Mouse (Mus musculus): ENCODE data around the gene Armc10.

DNA sequence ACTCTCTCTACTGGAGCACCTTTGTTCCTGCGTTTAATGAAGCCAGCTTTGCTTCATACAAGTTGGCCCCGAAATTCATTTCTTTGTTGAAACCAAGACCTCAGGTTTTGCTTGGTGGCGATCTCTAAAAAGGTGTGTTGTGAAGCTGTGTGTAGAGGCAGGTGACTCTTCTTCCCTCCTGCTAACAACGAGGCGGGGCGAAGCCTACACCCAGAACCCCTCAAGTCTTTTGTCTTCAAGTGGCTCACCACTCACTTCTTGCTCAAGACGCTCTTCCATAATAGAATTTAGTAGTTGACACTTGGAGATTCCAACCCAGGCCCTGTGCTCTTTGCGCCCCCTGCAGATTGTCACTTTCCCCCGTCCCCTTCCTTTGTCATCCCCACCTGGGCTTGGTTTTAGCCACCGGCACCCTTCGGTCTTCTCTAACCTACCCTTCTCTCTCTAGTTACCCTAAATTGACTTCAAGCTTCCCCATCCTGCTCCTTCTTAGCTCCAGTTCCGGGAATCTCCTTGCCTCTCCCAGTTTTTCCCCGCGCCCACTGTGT is 648 bp upstream of the Armc10 start:
- 0 out of 2 replicates have a peak, but pooled peaks have one; percentile 18 for TF ChIP-seq CTCF (IDR thresholded peaks at IDR 0.05; ENCODE audit: borderline replicate concordance, insufficient read depth, low read depth, low read length)
- no peak for TF ChIP-seq POLR2A (IDR thresholded peaks at IDR 0.05; ENCODE audit: borderline replicate concordance, insufficient read depth, low read length)

All from cerebellum, adult 2 months (tissue).